In genomic region chr1:115058440-115058839, GRCm38 (mm10) we compare ENCODE assay signal across 26 mouse cellular contexts.
"Had no signal": no experiment of that assay in that cellular context is flagged by ENCODE, and none has a peak within 500 bp of the region (broad histone marks: within the 10 kb centered on the region; RNA-seq: fewer than 3 reads in every experiment).

No protein-coding gene starts in this region.

- DNase-seq: gastrocnemius, adult 2 months; gastrocnemius, postnatal 10 days; gastrocnemius, postnatal 36 days; heart, adult 11 months; heart, adult 2 months; heart, postnatal 14 days; heart, postnatal 36 days; kidney, adult 11 months; kidney, adult 2 months; kidney, adult 9 months; kidney, postnatal 14 days; kidney, postnatal 36 days; layer of hippocampus, adult 9-11 months; layer of hippocampus, postnatal 36 days; left cerebral cortex, postnatal 4 days; liver; liver, embryonic 13.5 days had no signal

- H3K27me3 ChIP-seq: heart, embryonic 13.5 days; heart, embryonic 15.5 days; hindbrain, embryonic 13.5 days; hindbrain, embryonic 15.5 days; kidney, embryonic 15.5 days; limb, embryonic 12.5 days; liver, embryonic 13.5 days; liver, embryonic 15.5 days had no signal

- ATAC-seq: hindbrain, postnatal 0 days; intestine, embryonic 16.5 days had no signal

- H3K4me3 ChIP-seq: gastrocnemius, adult 2 months; heart, adult 2 months; heart, embryonic 13.5 days; heart, embryonic 15.5 days; hindbrain, embryonic 13.5 days; hindbrain, embryonic 15.5 days; kidney, embryonic 15.5 days; limb, embryonic 12.5 days; liver, embryonic 13.5 days; liver, embryonic 15.5 days had no signal

- H3K4me1 ChIP-seq: heart, embryonic 13.5 days; heart, embryonic 15.5 days; hindbrain, embryonic 13.5 days; hindbrain, embryonic 15.5 days; kidney, embryonic 15.5 days; limb, embryonic 12.5 days; liver, embryonic 13.5 days; liver, embryonic 15.5 days had no signal

- H3K36me3 ChIP-seq: heart, embryonic 13.5 days; heart, embryonic 15.5 days; hindbrain, embryonic 13.5 days; hindbrain, embryonic 15.5 days; kidney, embryonic 15.5 days; limb, embryonic 12.5 days; liver, embryonic 13.5 days; liver, embryonic 15.5 days had no signal
